Mouse (Mus musculus) kidney, embryonic 14.5 days (tissue): ENCODE data around the gene Cdk15. TPM values are rescaled to one million over a fixed set of nuclear protein-coding genes. Genes with fewer than 3 reads are reported as not detected.

Experiments used
- ATAC-seq: fragments of 200-750 bp; cut with Nextera tagmentation; 2 replicates; pipeline ENCODE4 v1.8.0; 2017; ENCODE audit warnings: moderate number of reproducible peaks, mild to moderate bottlenecking, moderate TSS enrichment, moderate library complexity; ENCODE audit not compliant: low FRiP score, low TSS enrichment
- H3K27ac ChIP-seq: fragments of 300-500 bp; sonication (generic); 2 replicates; pipeline ENCODE4 v1.5.1; 2014; ENCODE audit warnings: low read depth, mild to moderate bottlenecking, low read length, moderate library complexity, mixed read lengths
- H3K27me3 ChIP-seq: fragments of 300-500 bp; sonication (generic); 2 replicates; pipeline ENCODE4 v1.6.1; 2014; ENCODE audit warnings: mild to moderate bottlenecking, low read length; ENCODE audit not compliant: control insufficient read depth, insufficient read depth
- H3K36me3 ChIP-seq: fragments of 300-500 bp; sonication (generic); 2 replicates; pipeline ENCODE4 v1.6.1; 2014; ENCODE audit warnings: low read length, mixed read lengths; ENCODE audit not compliant: control insufficient read depth, insufficient read depth
- H3K4me1 ChIP-seq: fragments of 300-500 bp; sonication (generic); 2 replicates; pipeline ENCODE4 v1.6.1; 2014; ENCODE audit warnings: low read length, mixed read lengths; ENCODE audit not compliant: control insufficient read depth, insufficient read depth
- H3K4me2 ChIP-seq: fragments of 300-500 bp; sonication (generic); replicated peaks from 2 replicates; pipeline ENCODE4 v1.6.1; 2014; ENCODE audit warnings: low read depth, mild to moderate bottlenecking, low read length
- H3K4me3 ChIP-seq: fragments of 300-500 bp; sonication (generic); 2 replicates; pipeline ENCODE4 v1.5.1; 2014; ENCODE audit warnings: mild to moderate bottlenecking, low read length
- H3K9ac ChIP-seq: fragments of 300-500 bp; sonication (generic); 2 replicates; pipeline ENCODE4 v1.6.1; 2014; ENCODE audit warnings: low read depth, mild to moderate bottlenecking, low read length, moderate library complexity
- H3K9me3 ChIP-seq: fragments of 300-500 bp; sonication (generic); 2 replicates; pipeline ENCODE4 v1.6.1; 2016; ENCODE audit warnings: low read length; ENCODE audit not compliant: control insufficient read depth
- WGBS: fragments of 180-500 bp; shearing (Covaris S2); extraction: QIAGEN DNeasy Blood & Tissue Kit; methylation state at CpG from one replicate; pipeline ENCODE4 v1.1.7; 2014; 5-methylcytosine and 5-hydroxymethylcytosine counted together
- polyA plus RNA-seq: library from polyadenylated mRNA; unstranded; fragments of >200 nt; fragmentation: Nextera tagmentation; extraction: Ambion mirVana; gene quantifications from 2 replicates; pipeline ENCODE4 v1.2.1, GENCODE M21; 2014

The Cdk15 gene
- polyA plus RNA-seq, 1 experiment from 2014 or later = 0.53 TPM

- no peaks in the 10 kb centered on the region; the same call in 1 of the 2 replicates for H3K36me3 ChIP-seq
- ATAC-seq = no peak
- H3K4me3 ChIP-seq = no peak overlapping the region
- no peaks in the 10 kb centered on the region for H3K9me3 ChIP-seq
- H3K4me2 ChIP-seq = no peak overlapping the region
- no peaks in the 10 kb centered on the region for H3K4me1 ChIP-seq
- no peak overlapping the region for H3K9ac ChIP-seq
- WGBS = 89% methylated on average over 7 of the region's 7 CpGs
- H3K27ac ChIP-seq = no peak overlapping the region
- H3K27me3 ChIP-seq = no peaks in the 10 kb centered on the region
These were observed 28.2 kb upstream of the Cdk15 start for GRCm38 (mm10) chr1:59228552-59228951.

GRCm38 (mm10) chr1:59229187-59229586 lies 27.5 kb upstream of the Cdk15 start:
- no peak for ATAC-seq
- Histone ChIP-seq H3K4me1 (no peaks in the 10 kb centered on the region), H3K27me3 (no peaks in the 10 kb centered on the region), H3K4me3 (no peak overlapping the region), H3K4me2 (no peak overlapping the region), H3K9ac (no peak overlapping the region), H3K9me3 (no peaks in the 10 kb centered on the region), H3K36me3 (no peaks in the 10 kb centered on the region; the same call in 1 of the 2 replicates), H3K27ac (no peak overlapping the region)
- 47% methylated on average over 4 of the region's 4 CpGs for WGBS

- Histone ChIP-seq H3K27ac (peak within 1 kb of the TSS; percentile 37; the same call in 1 of the 2 replicates), H3K9me3 (no peaks in the 10 kb centered on the region), H3K4me2 (peak within 1 kb of the TSS; percentile 85), H3K4me3 (peak within 1 kb of the TSS; percentile 87), H3K4me1 (0 out of 2 replicates have a peak, but pooled peaks cover 3% of the 10 kb centered on the region), H3K9ac (peak within 1 kb of the TSS; percentile 78), H3K27me3 (no peaks in the 10 kb centered on the region), H3K36me3 (no peaks in the 10 kb centered on the region)
- peak; percentile 98 for ATAC-seq
- WGBS = under 1% methylated on average over 57 of the region's 58 CpGs
These were observed 19.8 kb upstream of the Cdk15 start, which contains the start of gene Als2 for GRCm38 (mm10) chr1:59236856-59237441. TSS of gene Als2 (minus strand) at chr1:59237231.

- WGBS = 1% methylated on average over 19 of the region's 19 CpGs
- Histone ChIP-seq H3K4me2 (peak overlapping the region; percentile 85), H3K9ac (peak overlapping the region; percentile 60), H3K4me1 (0 out of 2 replicates have a peak, but pooled peaks cover 3% of the 10 kb centered on the region), H3K9me3 (no peaks in the 10 kb centered on the region), H3K27ac (peak overlapping the region; percentile 37; the same call in 1 of the 2 replicates), H3K36me3 (no peaks in the 10 kb centered on the region), H3K4me3 (peak overlapping the region; percentile 87), H3K27me3 (no peaks in the 10 kb centered on the region)
- peak; percentile 34; the same call in 1 of the 2 replicates for ATAC-seq
These were observed 19.0 kb upstream of the Cdk15 start for GRCm38 (mm10) chr1:59237614-59238211.

GRCm38 (mm10) chr1:59243770-59244169 lies 12.9 kb upstream of the Cdk15 start:
- Histone ChIP-seq H3K27me3 (no peaks in the 10 kb centered on the region), H3K27ac (no peak overlapping the region), H3K9ac (no peak overlapping the region), H3K9me3 (no peaks in the 10 kb centered on the region), H3K4me2 (no peak overlapping the region), H3K4me1 (no peaks in the 10 kb centered on the region), H3K36me3 (no peaks in the 10 kb centered on the region), H3K4me3 (no peak overlapping the region)
- 71% methylated on average over 2 of the region's 2 CpGs for WGBS
- no peak for ATAC-seq

- ATAC-seq = peak; percentile 77
- Histone ChIP-seq H3K4me3 (no peak overlapping the region), H3K9ac (no peak overlapping the region), H3K36me3 (no peaks in the 10 kb centered on the region), H3K4me2 (no peak overlapping the region), H3K27me3 (no peaks in the 10 kb centered on the region), H3K9me3 (no peaks in the 10 kb centered on the region), H3K27ac (no peak overlapping the region), H3K4me1 (no peaks in the 10 kb centered on the region)
- WGBS = 5% methylated on average over 9 of the region's 9 CpGs
These were observed 9.1 kb upstream of the Cdk15 start for GRCm38 (mm10) chr1:59247602-59248001.

GRCm38 (mm10) chr1:59252762-59253161 lies 3.9 kb upstream of the Cdk15 start:
- Histone ChIP-seq H3K27ac (no peak overlapping the region), H3K4me2 (peak overlapping the region; percentile 41), H3K4me3 (peak overlapping the region; percentile 29; the same call in 1 of the 2 replicates), H3K9me3 (no peaks in the 10 kb centered on the region), H3K9ac (no peak overlapping the region), H3K4me1 (peaks cover 16% of the 10 kb centered on the region), H3K36me3 (no peaks in the 10 kb centered on the region), H3K27me3 (no peaks in the 10 kb centered on the region)
- 11% methylated on average over 6 of the region's 7 CpGs for whole genome bisulfite sequencing
- 0 out of 2 replicates have a peak, but pooled peaks have one; percentile 59 for ATAC-seq

GRCm38 (mm10) chr1:59253301-59253909 lies 3.3 kb upstream of the Cdk15 start:
- ATAC-seq = peak; percentile 51; the same call in 1 of the 2 replicates
- Histone ChIP-seq H3K4me3 (peak overlapping the region; percentile 29), H3K27ac (no peak overlapping the region), H3K27me3 (no peaks in the 10 kb centered on the region), H3K4me1 (peaks cover 16% of the 10 kb centered on the region), H3K9me3 (no peaks in the 10 kb centered on the region), H3K36me3 (no peaks in the 10 kb centered on the region), H3K9ac (no peak overlapping the region), H3K4me2 (peak overlapping the region; percentile 41)
- 2% methylated on average over 16 of the region's 18 CpGs for WGBS

- H3K9ac ChIP-seq = no peak overlapping the region
- H3K27ac ChIP-seq = no peak overlapping the region
- H3K4me1 ChIP-seq = peaks cover 16% of the 10 kb centered on the region
- no peak for ATAC-seq
- no peak overlapping the region for H3K4me3 ChIP-seq
- H3K36me3 ChIP-seq = no peaks in the 10 kb centered on the region
- H3K27me3 ChIP-seq = no peaks in the 10 kb centered on the region
- WGBS = 27% methylated on average over 3 of the region's 3 CpGs
- H3K4me2 ChIP-seq = no peak overlapping the region
- no peaks in the 10 kb centered on the region for H3K9me3 ChIP-seq
These were observed 1.0 kb downstream of the Cdk15 start for GRCm38 (mm10) chr1:59257736-59258135.
